Mouse (Mus musculus): ENCODE results near the gene Dmac2. TPM values are rescaled to one million over a fixed set of nuclear protein-coding genes. Genes with fewer than 3 reads are reported as not detected.
A peak's percentile ranks its signal among the peaks of the same experiment; 100 is the strongest.

The Dmac2 gene
- polyA plus RNA-seq, 1 experiment from 2014 or later = 36.3 TPM

GRCm38 (mm10) chr7:25658657-25659472 lies 39.7 kb downstream of the Dmac2 start, which contains the start of the genes Bckdha and Exosc5:
Gene Bckdha (minus strand): TSS chr7:25658981.
Gene Exosc5 (plus strand): TSS chr7:25659164.
- Histone ChIP-seq H3K4me3 (peak within 1 kb of the TSS; percentile 71), H3K9me3 (no peaks in the 10 kb centered on the region), H3K9ac (peak within 1 kb of the TSS; percentile 80), H3K4me2 (peak within 1 kb of the TSS; percentile 86), H3K27me3 (no peaks in the 10 kb centered on the region), H3K36me3 (peaks cover 19% of the 10 kb centered on the region), H3K27ac (0 out of 2 replicates have a peak within 1 kb of the TSS, but pooled peaks have one; percentile 11), H3K4me1 (peaks cover 20% of the 10 kb centered on the region)
- ATAC-seq (ENCODE audit: insufficient number of reproducible peaks, insufficient read depth, low FRiP score, low TSS enrichment, low read depth) = peak; percentile 97
- WGBS = under 1% methylated on average over 50 of the region's 50 CpGs

GRCm38 (mm10) chr7:25666381-25666780 lies 47.2 kb downstream of the Dmac2 start:
- Histone ChIP-seq H3K36me3 (peaks cover 68% of the 10 kb centered on the region), H3K9ac (no peak overlapping the region)
- 94% methylated on average over 8 of the region's 8 CpGs for WGBS

GRCm38 (mm10) chr7:25669158-25669557 lies 49.9 kb downstream of the Dmac2 start:
- peaks cover 51% of the 10 kb centered on the region for H3K36me3 ChIP-seq
- no peak for ATAC-seq (ENCODE audit: insufficient number of reproducible peaks, insufficient read depth, low FRiP score, low TSS enrichment, low read depth)
- 90% methylated on average over 10 of the region's 10 CpGs for WGBS

More at GRCm38 (mm10) chr7:25666381-25666780, 47.2 kb downstream of the Dmac2 start:
- ATAC-seq (ENCODE audit: insufficient number of reproducible peaks, insufficient read depth, low FRiP score, low TSS enrichment, low read depth) = no peak
- Histone ChIP-seq H3K27me3 (no peaks in the 10 kb centered on the region), H3K9me3 (no peaks in the 10 kb centered on the region), H3K27ac (no peak overlapping the region), H3K4me2 (no peak overlapping the region), H3K4me1 (no peaks in the 10 kb centered on the region; the same call in 1 of the 2 replicates), H3K4me3 (no peak overlapping the region)

GRCm38 (mm10) chr7:25669631-25670030 lies 50.4 kb downstream of the Dmac2 start:
- no peaks in the 10 kb centered on the region for H3K9me3 ChIP-seq
- no peak for ATAC-seq (ENCODE audit: insufficient number of reproducible peaks, insufficient read depth, low FRiP score, low TSS enrichment, low read depth)
- no peak overlapping the region for H3K27ac ChIP-seq
- no peak overlapping the region for H3K9ac ChIP-seq
- peaks cover 47% of the 10 kb centered on the region for H3K36me3 ChIP-seq
- H3K4me1 ChIP-seq = peaks cover 2% of the 10 kb centered on the region
- peaks cover 20% of the 10 kb centered on the region for H3K27me3 ChIP-seq
- WGBS = 83% methylated on average over 9 of the region's 9 CpGs
- H3K4me2 ChIP-seq = no peak overlapping the region
- H3K4me3 ChIP-seq = no peak overlapping the region

More at GRCm38 (mm10) chr7:25669158-25669557, 49.9 kb downstream of the Dmac2 start:
- H3K4me2 ChIP-seq = no peak overlapping the region
- no peaks in the 10 kb centered on the region; the same call in 1 of the 2 replicates for H3K4me1 ChIP-seq
- H3K4me3 ChIP-seq = no peak overlapping the region
- H3K27me3 ChIP-seq = peaks cover 16% of the 10 kb centered on the region
- H3K9me3 ChIP-seq = no peaks in the 10 kb centered on the region
- no peak overlapping the region for H3K9ac ChIP-seq
- no peak overlapping the region for H3K27ac ChIP-seq

- H3K36me3 ChIP-seq = peaks cover 42% of the 10 kb centered on the region
- no peak overlapping the region for H3K9ac ChIP-seq
- peaks cover 25% of the 10 kb centered on the region for H3K27me3 ChIP-seq
- peaks cover 7% of the 10 kb centered on the region for H3K4me1 ChIP-seq
- ATAC-seq (ENCODE audit: insufficient number of reproducible peaks, insufficient read depth, low FRiP score, low TSS enrichment, low read depth) = no peak
- H3K4me2 ChIP-seq = no peak overlapping the region
- no peak overlapping the region for H3K4me3 ChIP-seq
- H3K9me3 ChIP-seq = no peaks in the 10 kb centered on the region
- no peak overlapping the region for H3K27ac ChIP-seq
- WGBS = 87% methylated on average over 4 of the region's 4 CpGs
Observed at GRCm38 (mm10) chr7:25670096-25670495, 50.9 kb downstream of the Dmac2 start.

GRCm38 (mm10) chr7:25671686-25672085 lies 52.5 kb downstream of the Dmac2 start:
- Histone ChIP-seq H3K9ac (no peak overlapping the region), H3K4me1 (peaks cover 13% of the 10 kb centered on the region), H3K27ac (no peak overlapping the region), H3K27me3 (peaks cover 39% of the 10 kb centered on the region), H3K4me3 (no peak overlapping the region), H3K36me3 (peaks cover 31% of the 10 kb centered on the region), H3K9me3 (no peaks in the 10 kb centered on the region), H3K4me2 (no peak overlapping the region)
- WGBS = 73% methylated on average over 2 of the region's 2 CpGs
- ATAC-seq (ENCODE audit: insufficient number of reproducible peaks, insufficient read depth, low FRiP score, low TSS enrichment, low read depth) = no peak

GRCm38 (mm10) chr7:25672442-25672841 lies 53.2 kb downstream of the Dmac2 start:
- H3K27me3 ChIP-seq = peaks cover 40% of the 10 kb centered on the region
- H3K9ac ChIP-seq = no peak overlapping the region
- H3K36me3 ChIP-seq = peaks cover 24% of the 10 kb centered on the region
- H3K4me3 ChIP-seq = no peak overlapping the region
- H3K27ac ChIP-seq = no peak overlapping the region
- no peak for ATAC-seq (ENCODE audit: insufficient number of reproducible peaks, insufficient read depth, low FRiP score, low TSS enrichment, low read depth)
- H3K4me1 ChIP-seq = peaks cover 16% of the 10 kb centered on the region
- WGBS = 55% methylated on average over 4 of the region's 4 CpGs
- no peak overlapping the region for H3K4me2 ChIP-seq
- H3K9me3 ChIP-seq = no peaks in the 10 kb centered on the region

- Histone ChIP-seq H3K9me3 (no peaks in the 10 kb centered on the region), H3K4me1 (peaks cover 16% of the 10 kb centered on the region), H3K36me3 (peaks cover 5% of the 10 kb centered on the region; the same call in 1 of the 2 replicates), H3K4me3 (no peak overlapping the region), H3K4me2 (peak overlapping the region; percentile 65; the same call in 1 of the 2 replicates), H3K9ac (peak overlapping the region; percentile 66; the same call in 1 of the 2 replicates), H3K27me3 (peaks cover 54% of the 10 kb centered on the region), H3K27ac (no peak overlapping the region)
- ATAC-seq (ENCODE audit: insufficient number of reproducible peaks, insufficient read depth, low FRiP score, low TSS enrichment, low read depth) = no peak
- WGBS = 27% methylated on average over 9 of the region's 9 CpGs
Observed at GRCm38 (mm10) chr7:25674297-25674696, 55.1 kb downstream of the Dmac2 start.

GRCm38 (mm10) chr7:25674719-25675300 lies 55.6 kb downstream of the Dmac2 start, which contains the start of gene Tmem91:
Gene Tmem91 (minus strand): TSS chr7:25675166.
- peaks cover 16% of the 10 kb centered on the region for H3K4me1 ChIP-seq
- peaks cover under 1% of the 10 kb centered on the region; the same call in 1 of the 2 replicates for H3K36me3 ChIP-seq
- no peak within 1 kb of the TSS for H3K27ac ChIP-seq
- H3K27me3 ChIP-seq = peaks cover 57% of the 10 kb centered on the region
- WGBS = 3% methylated on average over 29 of the region's 29 CpGs
- H3K4me2 ChIP-seq = peak within 1 kb of the TSS; percentile 65
- peak within 1 kb of the TSS; percentile 37 for H3K4me3 ChIP-seq
- H3K9ac ChIP-seq = peak within 1 kb of the TSS; percentile 66
- ATAC-seq (ENCODE audit: insufficient number of reproducible peaks, insufficient read depth, low FRiP score, low TSS enrichment, low read depth) = no peak
- H3K9me3 ChIP-seq = no peaks in the 10 kb centered on the region

Data from embryonic facial prominence, embryonic 13.5 days (tissue).